Mouse (Mus musculus): ENCODE measurements around the gene Zc3hav1. TPM values are rescaled to one million over a fixed set of nuclear protein-coding genes. Genes with fewer than 3 reads are reported as not detected.

Zc3hav1 gene
- 11.5 and 13.5 TPM in 2 replicates for polyA plus RNA-seq (2012; rRNA removed; ENCODE audit: low replicate concordance)

GRCm38 (mm10) chr6:38353811-38354722, at the start of gene Zc3hav1:
Gene Zc3hav1, minus strand, starts transcription at chr6:38354603.

GRCm38 (mm10) chr6:38381129-38381771, 26.8 kb upstream of the Zc3hav1 start, which contains the start of gene Ttc26:
Gene Ttc26, plus strand, starts transcription at chr6:38381469.

GRCm38 (mm10) chr6:38298761-38299401, 55.5 kb downstream of the Zc3hav1 start, which contains the start of gene Zc3hav1l:
Gene Zc3hav1l, minus strand, starts transcription at chr6:38299259.

Other genes with a start within 250 kb of the Zc3hav1 start
- gene Tmem213, start 245.3 kb downstream of the Zc3hav1 start, polyA plus RNA-seq (2012; rRNA removed; ENCODE audit: low replicate concordance), result 7.6 TPM in 1 of 2 replicates, not detected in the other
- 0.02 and 2.7 TPM in 2 replicates for gene Atp6v0a4, start 230.0 kb downstream of the Zc3hav1 start, polyA plus RNA-seq (2012; rRNA removed; ENCODE audit: low replicate concordance)
- 0.17 and 0.88 TPM in 2 replicates for gene D630045J12Rik, start 100.6 kb downstream of the Zc3hav1 start, polyA plus RNA-seq (2012; rRNA removed; ENCODE audit: low replicate concordance)
- gene Zc3hav1l, start 55.3 kb downstream of the Zc3hav1 start, polyA plus RNA-seq (2012; rRNA removed; ENCODE audit: low replicate concordance), result 0.51 and 0.81 TPM in 2 replicates
- 0.02 and 0.16 TPM in 2 replicates for gene Ttc26, start 26.9 kb upstream of the Zc3hav1 start, polyA plus RNA-seq (2012; rRNA removed; ENCODE audit: low replicate concordance)
- 1.3 and 2.1 TPM in 2 replicates for gene Ubn2, start 79.3 kb upstream of the Zc3hav1 start, polyA plus RNA-seq (2012; rRNA removed; ENCODE audit: low replicate concordance)
- gene Fmc1, start 178.9 kb upstream of the Zc3hav1 start, polyA plus RNA-seq (2012; rRNA removed; ENCODE audit: low replicate concordance), result 379 and 551 TPM in 2 replicates
- gene Luc7l2, start 196.7 kb upstream of the Zc3hav1 start, polyA plus RNA-seq (2012; rRNA removed; ENCODE audit: low replicate concordance), result 8.8 and 12.9 TPM in 2 replicates